Mouse (Mus musculus) retina, adult 2 months (tissue): Measurements from ENCODE around the gene Dynlt1f.
A peak's percentile ranks its signal among the peaks of the same experiment; 100 is the strongest.
"Not testable (repeated sequence)": the region's sequence is repeated elsewhere in the genome, so short reads cannot be mapped to it uniquely, and the experiment has no call there.

Source experiments
- DNase-seq: peaks from one replicate; pipeline ENCODE4 v3.0.0-alpha.2; 2012; ENCODE audit warnings: low read depth, low spot score

Gene Dynlt1f

GRCm38 (mm10) chr17:6624926-6625558 lies 30.7 kb downstream of the Dynlt1f start:
- not testable (repeated sequence) for DNase-seq

- DNase-seq = not testable (repeated sequence)
Measured at GRCm38 (mm10) chr17:6621976-6622375, 33.7 kb downstream of the Dynlt1f start.

- DNase-seq = not testable (repeated sequence)
Measured at GRCm38 (mm10) chr17:6620730-6621451, 34.8 kb downstream of the Dynlt1f start.

- DNase-seq = not testable (repeated sequence)
Measured at GRCm38 (mm10) chr17:6620035-6620434, 35.7 kb downstream of the Dynlt1f start.

GRCm38 (mm10) chr17:6619271-6619670 lies 36.4 kb downstream of the Dynlt1f start:
- not testable (repeated sequence) for DNase-seq

GRCm38 (mm10) chr17:6617689-6618400 lies 37.9 kb downstream of the Dynlt1f start:
- DNase-seq = not testable (repeated sequence)

- not testable (repeated sequence) for DNase-seq
Measured at GRCm38 (mm10) chr17:6616731-6617130, 39.0 kb downstream of the Dynlt1f start.

- not testable (repeated sequence) for DNase-seq
Measured at GRCm38 (mm10) chr17:6614316-6614715, 41.4 kb downstream of the Dynlt1f start.

- not testable (repeated sequence) for DNase-seq
Measured at GRCm38 (mm10) chr17:6613524-6613923, 42.2 kb downstream of the Dynlt1f start.

- DNase-seq = not testable (repeated sequence)
Measured at GRCm38 (mm10) chr17:6605347-6605746, 50.4 kb downstream of the Dynlt1f start.

GRCm38 (mm10) chr17:6602205-6602604 lies 53.5 kb downstream of the Dynlt1f start:
- not testable (repeated sequence) for DNase-seq

- DNase-seq = peak; percentile 48
Measured at GRCm38 (mm10) chr17:6601204-6601911, 54.3 kb downstream of the Dynlt1f start, which contains the start of gene Dynlt1c. Gene Dynlt1c, plus strand, starts transcription at chr17:6601671.

GRCm38 (mm10) chr17:6600216-6600911 lies 55.3 kb downstream of the Dynlt1f start:
- not testable (repeated sequence) for DNase-seq

- not testable (repeated sequence) for DNase-seq
Measured at GRCm38 (mm10) chr17:6598356-6598755, 57.3 kb downstream of the Dynlt1f start.
